Mouse (Mus musculus): ENCODE measurements around the gene Gm10647. TPM values are rescaled to one million over a fixed set of nuclear protein-coding genes. Genes with fewer than 3 reads are reported as not detected.
"Not testable (repeated sequence)": the region's sequence is repeated elsewhere in the genome, so short reads cannot be mapped to it uniquely, and the experiment has no call there.

Gene Gm10647
- total RNA-seq (2014; fragmentation: Nextera tagmentation): not detected in 2 replicates
- not detected in 2 replicates for total RNA-seq (2017)

DNA sequence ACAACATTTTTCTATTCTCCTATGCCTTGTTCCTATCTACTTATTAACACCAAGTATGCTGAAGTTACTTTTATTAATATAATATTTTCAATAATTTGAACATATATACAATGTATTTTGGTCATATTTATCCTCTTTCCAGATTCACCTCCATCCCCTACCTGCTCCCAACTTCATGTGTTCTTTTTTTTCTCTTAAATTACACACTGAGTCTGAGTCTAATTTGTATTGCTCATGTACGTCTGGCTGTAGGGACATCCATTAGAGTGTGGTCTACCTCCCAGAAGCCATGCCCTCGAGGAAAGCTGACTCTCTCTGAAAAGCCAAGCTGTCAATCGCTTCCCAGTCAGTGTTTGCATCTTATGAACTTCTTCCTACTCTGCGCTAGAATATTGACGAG, at the start of gene Gm10647:
TSS of gene Gm10647 (plus strand) at position 301 of the 400 bp plus-strand sequence.
- no peak for ATAC-seq (replicated peaks; ENCODE audit: low FRiP score, low TSS enrichment, poor library complexity, severe bottlenecking)

GRCm38 (mm10) chr9:66748390-66748789, 48.4 kb upstream of the Gm10647 start:
- no peak for ATAC-seq (replicated peaks; ENCODE audit: low FRiP score, low TSS enrichment, poor library complexity, severe bottlenecking)

- ATAC-seq (replicated peaks; ENCODE audit: low FRiP score, low TSS enrichment, poor library complexity, severe bottlenecking): no peak
Measured at GRCm38 (mm10) chr9:66752849-66753248, 44.0 kb upstream of the Gm10647 start.

DNA sequence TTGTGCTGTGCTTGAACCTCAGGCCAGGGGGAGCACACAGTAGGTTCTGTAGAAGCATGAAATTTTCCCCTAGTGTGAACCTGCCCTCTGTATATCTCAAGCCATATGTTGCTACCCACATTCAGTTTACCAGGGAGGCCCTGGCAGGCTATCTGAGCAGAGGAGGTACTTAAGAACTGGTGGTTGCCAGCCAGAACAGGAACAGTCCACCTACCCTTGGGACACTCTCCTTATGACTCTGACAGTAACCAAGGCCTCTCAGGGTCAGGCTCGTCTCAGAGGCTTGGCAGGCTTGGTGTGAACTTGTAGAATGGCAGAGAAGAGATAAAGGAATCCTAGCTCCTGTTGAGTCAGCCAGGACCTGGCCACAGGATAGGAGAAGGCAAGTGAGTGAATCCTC, 35.8 kb upstream of the Gm10647 start:
- no peak for ATAC-seq (replicated peaks; ENCODE audit: low FRiP score, low TSS enrichment, poor library complexity, severe bottlenecking)

GRCm38 (mm10) chr9:66768721-66769120, 28.1 kb upstream of the Gm10647 start:
- ATAC-seq (replicated peaks; ENCODE audit: low FRiP score, low TSS enrichment, poor library complexity, severe bottlenecking): no peak

DNA sequence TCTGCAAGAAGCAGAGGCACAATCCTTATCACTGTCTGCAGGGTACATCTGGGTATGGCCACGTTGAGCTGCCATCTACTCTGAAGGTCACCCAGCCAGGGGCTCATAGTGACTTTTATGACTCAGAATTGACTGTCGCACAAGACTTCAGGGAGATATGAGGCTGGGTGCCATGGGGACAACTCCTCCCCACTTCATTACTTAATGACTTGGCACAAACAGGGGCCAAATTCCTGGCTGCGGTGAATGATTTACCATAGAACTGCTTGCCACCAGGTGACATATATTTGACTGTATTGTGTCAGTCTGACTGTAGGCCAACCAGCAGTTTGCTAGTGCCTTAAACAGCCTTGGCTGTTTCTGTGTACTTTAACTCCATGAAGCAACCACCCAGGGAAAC, 27.6 kb upstream of the Gm10647 start:
- no peak for ATAC-seq (replicated peaks; ENCODE audit: low FRiP score, low TSS enrichment, poor library complexity, severe bottlenecking)

- no peak for ATAC-seq (replicated peaks; ENCODE audit: low FRiP score, low TSS enrichment, poor library complexity, severe bottlenecking)
Measured at GRCm38 (mm10) chr9:66770701-66771100, 26.1 kb upstream of the Gm10647 start.

GRCm38 (mm10) chr9:66784552-66784951, 12.3 kb upstream of the Gm10647 start:
- ATAC-seq (replicated peaks; ENCODE audit: low FRiP score, low TSS enrichment, poor library complexity, severe bottlenecking): peak; percentile 86

DNA sequence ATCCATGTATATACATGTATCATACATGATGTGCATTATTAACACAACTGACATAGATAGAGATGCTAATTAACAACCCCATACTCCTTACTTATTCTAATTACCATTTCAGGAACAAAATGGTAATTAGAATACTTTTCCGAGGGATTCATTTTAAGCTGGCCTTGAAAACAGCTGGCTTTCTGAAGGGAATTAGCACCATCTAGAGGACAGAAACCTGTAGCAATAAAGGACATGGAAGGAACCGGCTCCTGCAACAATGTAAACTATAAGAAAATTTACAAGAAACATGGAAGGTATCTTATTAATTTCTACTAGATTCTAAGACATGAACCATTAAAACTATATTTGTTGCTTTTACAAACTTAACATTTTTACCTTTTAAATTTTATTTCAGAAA, 9.0 kb upstream of the Gm10647 start:
- ATAC-seq (replicated peaks; ENCODE audit: low FRiP score, low TSS enrichment, poor library complexity, severe bottlenecking): no peak

DNA sequence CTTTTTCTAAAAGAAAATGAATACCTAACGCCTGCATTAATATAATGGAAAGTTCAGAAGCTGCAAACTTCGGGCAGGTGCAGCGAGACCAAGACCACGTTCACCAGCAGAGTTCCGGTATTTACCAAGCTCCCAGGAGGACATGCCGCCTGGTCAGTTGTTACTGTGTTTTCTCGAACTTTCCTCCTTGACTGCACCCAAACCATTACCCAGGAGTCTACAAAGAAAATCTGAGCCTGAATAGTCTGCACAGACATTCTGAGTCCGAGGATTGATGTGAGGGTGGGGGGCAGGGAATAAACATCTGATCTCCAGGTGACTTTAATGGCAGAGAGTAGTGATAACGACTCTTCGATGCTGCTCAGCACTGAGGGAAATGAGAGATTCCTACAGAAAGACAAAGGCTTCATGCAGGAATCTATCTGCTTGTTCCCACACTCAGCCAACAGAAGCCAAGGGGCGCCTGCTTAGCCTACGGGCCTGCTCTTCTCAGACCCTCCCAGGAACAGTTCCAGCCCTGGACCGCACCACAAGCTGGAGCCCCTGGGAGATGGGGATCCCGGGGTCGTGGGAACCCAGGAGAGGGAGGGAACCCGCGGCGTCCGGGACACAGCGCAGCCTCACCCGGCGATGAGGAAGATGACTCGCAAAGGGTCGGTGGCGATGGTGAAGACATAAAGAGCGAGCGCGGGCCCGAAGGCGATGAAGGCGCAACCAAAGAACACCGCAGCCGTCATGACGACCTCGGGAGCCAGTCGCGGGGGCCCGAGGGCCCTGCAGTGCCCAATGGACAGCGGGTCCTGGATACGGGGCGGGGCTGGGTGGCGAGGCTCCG, 2.0 kb upstream of the Gm10647 start:
- no peak for ATAC-seq (replicated peaks; ENCODE audit: low FRiP score, low TSS enrichment, poor library complexity, severe bottlenecking)

DNA sequence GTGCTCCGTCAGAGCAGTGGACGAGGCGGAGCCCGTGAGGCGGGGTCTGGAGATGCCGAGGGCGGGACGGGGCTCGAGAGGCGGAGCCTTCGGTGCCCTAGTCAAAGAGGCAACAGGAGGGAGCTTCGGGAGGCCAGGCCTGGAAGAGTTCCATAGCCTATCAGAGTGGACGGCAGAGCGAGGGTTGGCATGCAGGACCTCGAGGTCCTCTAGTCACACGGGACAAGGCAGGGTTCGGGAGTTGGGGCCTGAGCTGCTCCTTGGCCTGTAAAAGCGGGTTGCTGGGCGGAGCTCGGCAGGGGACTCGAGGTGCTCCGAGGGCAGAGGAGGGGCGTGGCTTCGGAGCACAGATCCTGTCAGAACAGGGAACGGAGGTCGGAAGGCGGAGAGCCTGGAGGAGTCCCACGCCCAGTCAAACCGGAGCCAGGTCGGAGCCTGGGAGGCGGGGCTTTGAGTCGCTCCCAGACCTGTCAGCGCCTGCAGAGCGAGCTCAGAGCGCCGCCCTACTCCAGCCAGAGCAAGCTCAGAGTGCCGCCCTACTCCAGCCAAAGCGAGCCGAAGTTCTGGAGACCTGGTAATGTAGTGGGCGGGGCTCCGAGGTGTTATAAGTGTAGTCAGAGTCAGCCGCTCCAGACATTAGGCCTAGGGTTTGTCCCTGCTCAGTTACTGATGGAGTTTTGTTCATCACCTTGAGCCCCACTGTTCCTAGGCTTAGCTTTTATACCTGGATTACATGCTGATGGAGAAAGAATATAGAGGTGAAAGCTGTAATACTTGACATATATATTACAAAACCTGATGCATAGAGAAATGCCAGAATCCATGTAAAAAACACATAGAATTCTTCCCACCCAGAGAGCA, 1.1 kb upstream of the Gm10647 start, which contains the start of gene Aph1b:
TSS of gene Aph1b (minus strand) at position 27 of the 861 bp plus-strand sequence.
- peak; percentile 97 for ATAC-seq (replicated peaks; ENCODE audit: low FRiP score, low TSS enrichment, poor library complexity, severe bottlenecking)

GRCm38 (mm10) chr9:66801947-66802346, 5.1 kb downstream of the Gm10647 start:
- no peak for ATAC-seq (replicated peaks; ENCODE audit: low FRiP score, low TSS enrichment, poor library complexity, severe bottlenecking)

DNA sequence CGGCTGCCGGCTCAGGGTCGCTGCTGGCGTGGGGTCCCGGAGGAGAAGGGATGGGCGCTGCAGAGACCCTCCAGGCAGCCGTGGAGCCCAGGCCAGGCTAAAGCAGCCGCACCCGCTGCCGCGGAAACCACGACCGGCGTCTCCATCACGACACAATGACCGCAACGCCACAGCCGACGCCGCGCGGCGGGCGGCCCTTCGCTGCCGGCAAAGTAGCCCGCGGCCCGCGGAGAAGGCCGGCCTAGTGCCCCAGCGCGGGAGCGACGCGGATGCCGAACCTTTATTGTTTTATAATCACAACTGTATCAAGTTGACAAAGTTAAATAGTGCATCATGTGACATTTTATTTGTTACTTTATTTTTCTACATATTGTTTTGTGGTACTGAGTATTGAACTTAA, 9.1 kb downstream of the Gm10647 start:
- ATAC-seq (replicated peaks; ENCODE audit: low FRiP score, low TSS enrichment, poor library complexity, severe bottlenecking): not testable (repeated sequence)

- ATAC-seq (replicated peaks; ENCODE audit: low FRiP score, low TSS enrichment, poor library complexity, severe bottlenecking): no peak
Measured at GRCm38 (mm10) chr9:66813392-66813791, 16.6 kb downstream of the Gm10647 start.

- ATAC-seq (replicated peaks; ENCODE audit: low FRiP score, low TSS enrichment, poor library complexity, severe bottlenecking): no peak
Measured at GRCm38 (mm10) chr9:66820996-66821395, 24.2 kb downstream of the Gm10647 start.

DNA sequence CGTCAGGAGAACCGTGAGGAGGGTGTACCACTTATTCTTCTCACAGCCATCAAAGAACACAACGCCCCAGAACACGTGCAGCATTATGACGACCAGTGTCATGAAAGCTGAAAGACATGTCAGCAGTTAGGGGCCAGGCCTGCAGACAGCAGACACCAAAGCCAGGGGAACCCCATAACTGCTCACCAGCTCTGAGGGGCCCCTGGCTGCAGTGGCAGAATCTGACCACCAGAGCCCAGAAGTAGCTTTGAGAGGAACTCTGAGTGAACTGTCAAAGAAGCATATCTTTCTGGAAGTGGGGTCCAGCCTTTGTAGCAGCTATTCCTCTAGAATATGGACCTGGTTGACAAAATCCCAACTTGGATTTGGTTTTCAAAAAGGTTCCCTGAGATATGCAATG, 25.4 kb downstream of the Gm10647 start:
- ATAC-seq (replicated peaks; ENCODE audit: low FRiP score, low TSS enrichment, poor library complexity, severe bottlenecking): 0 out of 2 replicates have a peak, but pooled peaks have one; percentile 51

DNA sequence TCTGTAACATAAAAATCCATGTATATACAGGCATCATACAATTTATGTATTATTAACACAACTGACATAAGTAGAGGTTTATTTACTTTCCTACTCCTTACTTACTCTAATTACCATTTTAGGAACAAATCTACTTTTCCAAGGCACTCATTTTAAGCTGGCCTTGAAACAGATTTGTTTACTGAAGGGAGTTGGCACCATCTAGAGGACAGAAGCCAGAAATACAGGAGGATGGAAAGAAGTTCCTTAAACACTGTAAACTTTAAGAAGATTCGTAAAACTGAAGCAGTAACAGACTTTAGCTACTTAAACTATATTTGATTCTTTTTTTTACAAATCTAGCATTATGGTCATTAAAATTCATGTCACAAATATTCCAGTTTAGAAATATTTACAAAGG, 29.2 kb downstream of the Gm10647 start:
- ATAC-seq (replicated peaks; ENCODE audit: low FRiP score, low TSS enrichment, poor library complexity, severe bottlenecking): no peak

DNA sequence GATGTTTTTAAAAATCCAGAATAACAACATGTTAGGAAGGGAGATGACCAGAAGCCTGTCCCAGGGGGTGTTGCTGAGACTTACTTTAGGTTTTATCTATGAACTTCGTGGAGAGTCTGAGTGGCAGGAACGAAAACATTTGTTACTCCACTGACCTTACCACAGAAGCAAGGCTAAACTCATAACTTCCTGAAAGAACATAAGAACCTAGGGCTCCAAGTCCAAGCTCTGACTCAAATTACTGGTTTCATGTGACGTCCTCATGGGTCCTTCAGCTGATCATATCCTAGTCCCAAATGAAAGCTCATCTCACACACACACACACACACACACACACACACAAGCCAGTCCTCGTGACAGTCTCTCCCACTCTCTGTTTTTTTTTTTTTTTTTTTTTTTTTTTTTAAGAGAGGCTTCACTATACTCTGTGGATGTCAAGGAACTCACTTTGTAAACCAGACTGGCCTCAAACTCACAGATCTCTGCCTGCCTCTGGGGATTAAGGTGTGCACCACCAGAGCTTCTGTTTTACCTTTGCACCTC, 35.6 kb downstream of the Gm10647 start:
- no peak for ATAC-seq (replicated peaks; ENCODE audit: low FRiP score, low TSS enrichment, poor library complexity, severe bottlenecking)

- no peak for ATAC-seq (replicated peaks; ENCODE audit: low FRiP score, low TSS enrichment, poor library complexity, severe bottlenecking)
Measured at GRCm38 (mm10) chr9:66833851-66834250, 37.0 kb downstream of the Gm10647 start.
